Mouse (Mus musculus) heart, adult 2 months (tissue): ENCODE measurements around the gene Vmn2r124. TPM values are rescaled to one million over a fixed set of nuclear protein-coding genes. Genes with fewer than 3 reads are reported as not detected.
"Not testable (repeated sequence)": the region's sequence is repeated elsewhere in the genome, so short reads cannot be mapped to it uniquely, and the experiment has no call there.

Experiments used
- DNase-seq, 2 experiments: peaks; one replicate each; pipeline ENCODE4 v3.0.0; 2021
- H3K27ac ChIP-seq: fragments of 200-600 bp; 2 replicates; pipeline ENCODE4 v1.8.1; 2022
- H3K27me3 ChIP-seq: fragments of 200-500 bp; 2 replicates; pipeline ENCODE4 v1.6.1; 2012; ENCODE audit warnings: mild to moderate bottlenecking, low read length, inconsistent platforms, mixed read lengths; ENCODE audit not compliant: control insufficient read depth, insufficient read depth
- H3K36me3 ChIP-seq: fragments of 200-500 bp; 2 replicates; pipeline ENCODE4 v1.6.1; 2012; ENCODE audit warnings: low read length, inconsistent platforms; ENCODE audit not compliant: control insufficient read depth, insufficient read depth
- H3K4me1 ChIP-seq: fragments of 200-500 bp; 2 replicates; pipeline ENCODE4 v1.6.1; 2011; ENCODE audit warnings: low read length; ENCODE audit not compliant: control insufficient read depth, insufficient read depth
- H3K4me3 ChIP-seq: fragments of 200-600 bp; 2 replicates; pipeline ENCODE4 v1.8.1; 2022
- H3K79me2 ChIP-seq: fragments of 200-500 bp; replicated peaks from 2 replicates; pipeline ENCODE4 v1.6.1; 2012; ENCODE audit warnings: mild to moderate bottlenecking, inconsistent platforms, low read length, moderate library complexity, mixed read lengths; ENCODE audit not compliant: control insufficient read depth, insufficient read depth
- H3K9ac ChIP-seq: fragments of 200-500 bp; 2 replicates; pipeline ENCODE4 v1.6.1; 2012; ENCODE audit warnings: low read depth, mild to moderate bottlenecking, control low read depth, inconsistent platforms, low read length, mixed read lengths
- CTCF ChIP-seq: fragments of 200-600 bp; IDR thresholded peaks from 2 replicates; pipeline ENCODE4 v1.8.1; 2022; ENCODE audit warnings: antibody characterized with exemption, mild to moderate bottlenecking, moderate library complexity
- EP300 ChIP-seq: fragments of 200-500 bp; IDR thresholded peaks from 2 replicates; pipeline ENCODE4 v1.6.1; 2011; ENCODE audit warnings: low read depth, low read length, control low read depth; ENCODE audit not compliant: insufficient read depth
- POLR2A ChIP-seq: fragments of 200-500 bp; IDR thresholded peaks from 2 replicates; pipeline ENCODE4 v1.6.1; 2011; ENCODE audit warnings: mild to moderate bottlenecking, low read depth, low read length, control low read depth; ENCODE audit not compliant: insufficient read depth
- WGBS: fragments of 180-500 bp; shearing (Covaris S2); methylation state at CpG from one replicate; pipeline ENCODE4 v1.1.7; 2018; 5-methylcytosine and 5-hydroxymethylcytosine counted together
- intact Hi-C: fragments of 180-260 bp; cut with DNase I; formaldehyde crosslinking; loops from one replicate; pipeline ENCODE4 v1.15.1; 2025
- long read RNA-seq: library from polyadenylated mRNA; stranded (forward); transcript quantifications from one replicate; pipeline ENCODE4 v2.0.0, GENCODE M21; 2021
- polyA plus RNA-seq: library from polyadenylated mRNA; depleted of rRNA; stranded (reverse); fragments of >200 nt; gene quantifications from 2 replicates; pipeline ENCODE4 v1.2.3, GENCODE M21; 2012; rRNA removed
- total RNA-seq, 2 experiments: library from RNA; stranded (reverse); gene quantifications; 2 replicates each; pipeline ENCODE4 v1.2.3; 2021

Vmn2r124 gene
- total RNA-seq, result not detected
- not detected in 2 replicates for polyA plus RNA-seq
- long read RNA-seq, result 0 reads

DNA sequence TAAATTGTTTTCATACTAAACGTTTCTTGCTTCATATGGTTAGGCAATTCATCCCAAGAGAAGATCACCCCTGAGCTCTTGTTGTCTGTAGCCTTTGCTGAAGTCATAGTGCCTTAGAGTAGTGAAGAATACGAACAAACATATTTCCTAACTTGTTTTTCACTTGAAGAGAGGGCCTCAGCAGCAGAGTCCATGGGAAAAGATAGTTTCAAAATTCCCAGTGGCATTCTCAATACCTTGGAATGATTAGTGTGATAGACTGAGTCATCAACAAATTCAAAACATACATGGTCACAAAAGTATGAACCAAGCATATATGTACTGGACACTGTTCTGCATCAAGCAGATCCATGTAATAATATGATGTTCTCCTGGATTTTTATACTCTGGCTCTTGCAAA, at the start of gene Vmn2r124:
TSS of gene Vmn2r124 (plus strand) at position 301 of the 400 bp plus-strand sequence.
- intact Hi-C loops, result no loop called here
- H3K4me3 ChIP-seq, result no peak within 1 kb of the TSS
- DNase-seq, result no peak
- H3K27me3 ChIP-seq, result no peaks in the 10 kb centered on the region
- H3K36me3 ChIP-seq, result no peaks in the 10 kb centered on the region
- no peak within 1 kb of the TSS for H3K9ac ChIP-seq
- 25% methylated on average over 2 of the region's 2 CpGs for WGBS
- H3K27ac ChIP-seq, result no peak within 1 kb of the TSS
- no peak for TF ChIP-seq POLR2A
- no peak for TF ChIP-seq CTCF
- no peak for TF ChIP-seq EP300
- no peaks in the 10 kb centered on the region for H3K4me1 ChIP-seq
- H3K79me2 ChIP-seq, result no peaks in the 10 kb centered on the region

DNA sequence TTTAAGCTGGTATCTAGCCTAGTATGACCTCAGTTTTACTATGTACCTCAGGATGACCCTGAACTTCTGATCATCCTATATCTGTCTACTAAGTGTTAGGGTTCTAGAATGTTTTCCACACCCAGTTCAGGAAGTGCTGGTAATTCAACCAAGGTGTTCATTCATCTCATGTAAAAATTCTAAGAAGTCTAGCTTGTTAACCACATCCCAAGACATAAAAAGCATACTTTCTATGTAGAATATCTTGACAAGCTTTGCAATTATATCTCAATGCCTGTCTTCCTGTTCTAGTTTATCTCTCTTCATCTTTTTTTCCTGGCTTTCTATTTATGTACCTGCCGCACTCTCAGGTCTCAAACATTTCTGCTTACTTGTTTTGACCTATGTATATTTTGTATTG, 44.5 kb upstream of the Vmn2r124 start:
- Histone ChIP-seq H3K4me3 (no peak overlapping the region), H3K4me1 (no peaks in the 10 kb centered on the region), H3K36me3 (no peaks in the 10 kb centered on the region), H3K79me2 (no peaks in the 10 kb centered on the region), H3K27me3 (no peaks in the 10 kb centered on the region), H3K9ac (no peak overlapping the region), H3K27ac (no peak overlapping the region)
- WGBS, result 74% methylated on average over 1 of the region's 1 CpGs
- no peak for DNase-seq
- TF ChIP-seq EP300, result no peak
- no peak for TF ChIP-seq POLR2A
- TF ChIP-seq CTCF, result no peak
- intact Hi-C loops, result no loop called here

- H3K36me3 ChIP-seq, result no peaks in the 10 kb centered on the region
- intact Hi-C loops, result no loop called here
- TF ChIP-seq POLR2A (no peak), CTCF (no peak)
These were observed 27.8 kb upstream of the Vmn2r124 start, which contains the start of gene Fpr-rs4 for GRCm38 (mm10) chr17:18021433-18021832. TSS of gene Fpr-rs4 (plus strand) at chr17:18021733.

GRCm38 (mm10) chr17:18084716-18085115, 35.5 kb downstream of the Vmn2r124 start, which contains the start of gene Vmn2r91:
TSS of gene Vmn2r91 (plus strand) at chr17:18085016.
- intact Hi-C loops, DNase-seq, H3K9ac ChIP-seq, H3K4me3 ChIP-seq, H3K79me2 ChIP-seq, H3K27me3 ChIP-seq, H3K36me3 ChIP-seq, H3K27ac ChIP-seq, H3K4me1 ChIP-seq: not testable (repeated sequence)

More at GRCm38 (mm10) chr17:18021433-18021832, 27.8 kb upstream of the Vmn2r124 start, which contains the start of gene Fpr-rs4:
- H3K4me3 ChIP-seq, result no peak within 1 kb of the TSS
- WGBS, result 26% methylated on average over 2 of the region's 2 CpGs
- no peak within 1 kb of the TSS for H3K9ac ChIP-seq
- H3K79me2 ChIP-seq, result no peaks in the 10 kb centered on the region
- H3K4me1 ChIP-seq, result no peaks in the 10 kb centered on the region
- no peaks in the 10 kb centered on the region for H3K27me3 ChIP-seq
- H3K27ac ChIP-seq, result no peak within 1 kb of the TSS
- DNase-seq, result no peak

DNA sequence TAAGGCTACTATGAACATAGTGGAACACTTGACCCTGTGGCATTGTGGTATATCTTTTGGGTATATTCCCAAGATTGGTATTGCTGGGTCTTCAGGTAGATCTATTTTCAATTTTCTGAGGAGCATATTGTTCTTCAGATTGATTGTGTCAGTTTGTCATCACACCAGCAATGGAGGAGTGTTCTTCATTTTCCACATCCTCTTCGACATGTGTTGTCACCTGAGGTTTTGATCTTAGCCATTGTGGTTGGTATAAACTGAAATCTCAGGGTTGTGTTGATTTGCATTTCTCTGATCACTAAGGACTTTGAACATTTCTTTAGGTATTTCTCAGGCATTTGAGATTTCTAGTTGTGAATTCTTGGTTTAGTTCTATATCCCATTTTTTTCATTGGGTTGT, 46.4 kb downstream of the Vmn2r124 start:
- WGBS, result 52% methylated on average over 1 of the region's 1 CpGs
- intact Hi-C loops, H3K36me3 ChIP-seq, H3K9ac ChIP-seq, H3K4me3 ChIP-seq, H3K4me1 ChIP-seq, H3K27me3 ChIP-seq, H3K79me2 ChIP-seq, DNase-seq, H3K27ac ChIP-seq: not testable (repeated sequence)

DNA sequence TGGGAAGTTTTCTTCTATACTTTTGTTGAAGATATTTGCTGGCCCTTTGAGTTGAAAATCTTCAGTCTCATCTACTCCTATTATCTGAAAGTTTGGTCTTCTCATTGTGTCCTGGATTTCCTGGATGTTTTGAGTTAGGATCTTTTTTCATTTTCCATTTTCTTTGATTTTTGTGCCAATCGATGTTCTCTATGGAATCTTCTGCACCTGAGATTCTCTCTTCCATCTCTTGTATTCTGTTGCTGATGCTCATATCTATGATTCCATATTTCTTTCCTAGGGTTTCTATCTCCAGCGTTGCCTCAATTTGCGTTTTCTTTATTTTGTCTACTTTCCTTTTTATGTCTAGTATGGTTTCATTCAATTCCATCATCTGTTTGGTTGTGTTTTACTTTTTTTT, 53.0 kb downstream of the Vmn2r124 start:
- H3K9ac ChIP-seq, DNase-seq, H3K27me3 ChIP-seq, H3K36me3 ChIP-seq, H3K4me1 ChIP-seq, H3K79me2 ChIP-seq, H3K4me3 ChIP-seq, H3K27ac ChIP-seq, intact Hi-C loops: not testable (repeated sequence)
- WGBS, result 69% methylated on average over 3 of the region's 3 CpGs

Other genes with a start within 250 kb of the Vmn2r124 start
- gene Spaca6, start 222.3 kb upstream of the Vmn2r124 start, total RNA-seq, result 10 to 100 TPM in 1 of 2 experiments, 1 to 10 TPM in 1; 9.2 to 15.3 TPM
- 17.8 and 19.3 TPM in 2 replicates for gene Spaca6, start 222.3 kb upstream of the Vmn2r124 start, polyA plus RNA-seq
- gene Has1, start 194.2 kb upstream of the Vmn2r124 start, total RNA-seq, result under 1 TPM; 0.18 to 0.25 TPM
- 0.64 and 0.80 TPM in 2 replicates for gene Has1, start 194.2 kb upstream of the Vmn2r124 start, polyA plus RNA-seq
- gene Fpr1, start 165.5 kb upstream of the Vmn2r124 start, total RNA-seq, result not detected
- gene Fpr1, start 165.5 kb upstream of the Vmn2r124 start, polyA plus RNA-seq, result 0.53 and 0.66 TPM in 2 replicates
- under 1 TPM in 1 of 2 experiments, not detected in 1; 0.39 TPM for gene Fpr2, start 161.6 kb upstream of the Vmn2r124 start, total RNA-seq
- gene Fpr2, start 161.6 kb upstream of the Vmn2r124 start, polyA plus RNA-seq, result 0.29 and 0.49 TPM in 2 replicates
- gene Fpr3, start 161.6 kb upstream of the Vmn2r124 start, total RNA-seq, result not detected
- not detected in 2 replicates for gene Fpr3, start 161.6 kb upstream of the Vmn2r124 start, polyA plus RNA-seq
- not detected for gene Fpr-rs4, start 27.7 kb upstream of the Vmn2r124 start, total RNA-seq
- gene Fpr-rs4, start 27.7 kb upstream of the Vmn2r124 start, polyA plus RNA-seq, result not detected in 2 replicates
- gene Vmn2r91, start 35.6 kb downstream of the Vmn2r124 start, total RNA-seq, result not detected
- gene Vmn2r91, start 35.6 kb downstream of the Vmn2r124 start, polyA plus RNA-seq, result not detected in 2 replicates
- not detected for gene Vmn2r92, start 102.5 kb downstream of the Vmn2r124 start, total RNA-seq
- gene Vmn2r92, start 102.5 kb downstream of the Vmn2r124 start, polyA plus RNA-seq, result not detected in 2 replicates
- gene Vmn2r94, start 228.3 kb downstream of the Vmn2r124 start, total RNA-seq, result not detected
- gene Vmn2r94, start 228.3 kb downstream of the Vmn2r124 start, polyA plus RNA-seq, result not detected in 2 replicates
- gene Vmn2r93, start 248.7 kb downstream of the Vmn2r124 start, total RNA-seq, result not detected
- not detected in 2 replicates for gene Vmn2r93, start 248.7 kb downstream of the Vmn2r124 start, polyA plus RNA-seq